Mouse (Mus musculus) ES-E14 (cell line): ENCODE measurements around the gene Slc4a11.

Experiments used
- HCFC1 ChIP-seq: IDR thresholded peaks from 2 replicates; pipeline ENCODE4 v1.6.1; 2012; ENCODE audit warnings: low read length, inconsistent platforms, borderline replicate concordance; ENCODE audit not compliant: insufficient read depth
- MAFK ChIP-seq: IDR thresholded peaks from 2 replicates; pipeline ENCODE4 v1.6.1; 2014; ENCODE audit warnings: mild to moderate bottlenecking, low read depth, low read length, inconsistent platforms; ENCODE audit not compliant: insufficient read depth
- ZC3H11A ChIP-seq: IDR thresholded peaks from 2 replicates; pipeline ENCODE4 v1.6.1; 2012; ENCODE audit warnings: low read depth, mild to moderate bottlenecking, inconsistent platforms, low read length, borderline replicate concordance

DNA sequence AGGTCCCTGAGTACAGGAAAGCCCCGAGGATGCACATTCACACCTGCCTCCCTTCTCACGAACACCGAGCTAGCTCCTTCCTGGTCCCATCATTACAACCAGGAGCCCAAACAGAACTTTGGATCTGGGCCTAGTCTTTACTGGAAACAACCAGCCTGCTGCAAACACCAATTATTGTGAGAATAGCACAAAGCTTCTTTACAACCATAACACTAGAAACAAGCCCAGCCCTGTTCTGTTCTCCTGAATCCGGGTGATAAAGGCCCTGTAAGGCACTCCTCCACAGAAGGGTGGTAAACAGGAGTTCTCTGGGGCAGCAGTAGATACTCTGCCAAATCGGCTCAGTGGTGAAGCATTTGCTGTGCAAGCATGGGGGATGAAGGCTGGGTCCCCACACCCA lies 38.0 kb upstream of the Slc4a11 start:
- TF ChIP-seq MAFK (no peak), HCFC1 (no peak), ZC3H11A (no peak)
